Mouse (Mus musculus) hindbrain, postnatal 0 days (tissue): ENCODE results near the gene Fam234a. TPM values are rescaled to one million over a fixed set of nuclear protein-coding genes. Genes with fewer than 3 reads are reported as not detected.

Experiments
- ATAC-seq: fragments of 200-750 bp; cut with Nextera tagmentation; 2 replicates; pipeline ENCODE4 v1.8.0; 2017; ENCODE audit warnings: mild to moderate bottlenecking, moderate TSS enrichment, moderate library complexity
- DNase-seq: peaks from one replicate; pipeline ENCODE4 v3.0.0-alpha.2; 2015; ENCODE audit warnings: low spot score
- H3K27ac ChIP-seq: fragments of 300-500 bp; sonication (generic); 2 replicates; pipeline ENCODE4 v1.5.1; 2014; ENCODE audit warnings: mild to moderate bottlenecking
- H3K27me3 ChIP-seq: fragments of 300-500 bp; sonication (generic); 2 replicates; pipeline ENCODE4 v1.6.1; 2014; ENCODE audit warnings: low read length, mixed read lengths; ENCODE audit not compliant: insufficient read depth
- H3K36me3 ChIP-seq: fragments of 300-500 bp; sonication (generic); 2 replicates; pipeline ENCODE4 v1.6.1; 2014; ENCODE audit warnings: low read length, mixed read lengths; ENCODE audit not compliant: insufficient read depth
- H3K4me1 ChIP-seq: fragments of 300-500 bp; sonication (generic); 2 replicates; pipeline ENCODE4 v1.6.1; 2014; ENCODE audit warnings: antibody characterized with exemption, low read length, mixed read lengths; ENCODE audit not compliant: insufficient read depth
- H3K4me2 ChIP-seq: fragments of 300-500 bp; sonication (generic); 2 replicates; pipeline ENCODE4 v1.6.1; 2014; ENCODE audit warnings: low read depth, mild to moderate bottlenecking, low read length, moderate library complexity, mixed read lengths
- H3K4me3 ChIP-seq: fragments of 300-500 bp; sonication (generic); 2 replicates; pipeline ENCODE4 v1.5.1; 2014; ENCODE audit warnings: low read length
- H3K9ac ChIP-seq: fragments of 300-500 bp; sonication (generic); replicated peaks from 2 replicates; pipeline ENCODE4 v1.6.1; 2014; ENCODE audit warnings: mild to moderate bottlenecking, low read length, moderate library complexity, mixed read lengths
- H3K9me3 ChIP-seq: fragments of 300-500 bp; sonication (generic); 2 replicates; pipeline ENCODE4 v1.6.1; 2016; ENCODE audit warnings: low read length, mixed read lengths
- CTCF ChIP-seq: IDR thresholded peaks from 2 replicates; pipeline ENCODE4 v1.5.1; 2016; ENCODE audit warnings: antibody characterized with exemption, control low read depth, low read depth
- WGBS: fragments of 180-500 bp; shearing (Covaris S2); extraction: QIAGEN DNeasy Blood & Tissue Kit; methylation state at CpG from one replicate; pipeline ENCODE4 v1.1.7; 2014; 5-methylcytosine and 5-hydroxymethylcytosine counted together
- polyA plus RNA-seq: library from polyadenylated mRNA; unstranded; fragments of >200 nt; fragmentation: Nextera tagmentation; extraction: Ambion mirVana; gene quantifications from 2 replicates; pipeline ENCODE4 v1.2.1, GENCODE M21; 2015
- total RNA-seq: library from RNA; depleted of rRNA; stranded (reverse); fragments of >200 nt; gene quantifications from 2 replicates; pipeline ENCODE4 v1.2.3, GENCODE M21; 2014

Fam234a gene
- total and polyA plus RNA-seq, 2 experiments from 2014 or later = 37.5 to 42.4 TPM

- peak overlapping the region; percentile 96; the same call in 1 of the 2 replicates for H3K9ac ChIP-seq
- H3K27me3 ChIP-seq = no peaks in the 10 kb centered on the region
- peaks cover 10% of the 10 kb centered on the region for H3K4me1 ChIP-seq
- ATAC-seq = no peak
- no peak for DNase-seq
- peak overlapping the region; percentile 97 for H3K4me3 ChIP-seq
- no peak for TF ChIP-seq CTCF
- 54% methylated on average over 4 of the region's 4 CpGs for WGBS
- peaks cover 3% of the 10 kb centered on the region; the same call in 1 of the 2 replicates for H3K36me3 ChIP-seq
- no peaks in the 10 kb centered on the region for H3K9me3 ChIP-seq
- peak overlapping the region; percentile 88 for H3K4me2 ChIP-seq
- peak overlapping the region; percentile 99 for H3K27ac ChIP-seq
Observed at GRCm38 (mm10) chr17:26251886-26252538, 8.0 kb upstream of the Fam234a start.

- peak overlapping the region; percentile 75 for H3K4me2 ChIP-seq
- H3K27me3 ChIP-seq = no peaks in the 10 kb centered on the region
- H3K4me3 ChIP-seq = peak overlapping the region; percentile 57
- ATAC-seq = peak; percentile 36
- H3K27ac ChIP-seq = peak overlapping the region; percentile 74
- no peaks in the 10 kb centered on the region for H3K4me1 ChIP-seq
- no peaks in the 10 kb centered on the region for H3K36me3 ChIP-seq
- no peaks in the 10 kb centered on the region for H3K9me3 ChIP-seq
- peak; percentile 62 for DNase-seq
- peak overlapping the region; percentile 72 for H3K9ac ChIP-seq
- WGBS = under 1% methylated on average over 32 of the region's 32 CpGs
- TF ChIP-seq CTCF = peak; percentile 53
Observed at GRCm38 (mm10) chr17:26243471-26244100, 456 bp downstream of the Fam234a start.

- DNase-seq = no peak
- Histone ChIP-seq H3K4me1 (no peaks in the 10 kb centered on the region), H3K27ac (no peak overlapping the region), H3K4me3 (no peak overlapping the region), H3K9ac (no peak overlapping the region), H3K9me3 (no peaks in the 10 kb centered on the region), H3K36me3 (no peaks in the 10 kb centered on the region), H3K27me3 (no peaks in the 10 kb centered on the region), H3K4me2 (no peak overlapping the region)
- WGBS = 87% methylated on average over 6 of the region's 6 CpGs
- TF ChIP-seq CTCF = no peak
- no peak for ATAC-seq
Observed at GRCm38 (mm10) chr17:26240990-26241389, 3.1 kb downstream of the Fam234a start.

GRCm38 (mm10) chr17:26240120-26240790 is 3.8 kb downstream of the Fam234a start:
- ATAC-seq = no peak
- H3K4me3 ChIP-seq = no peak overlapping the region
- H3K4me2 ChIP-seq = no peak overlapping the region
- no peak overlapping the region for H3K27ac ChIP-seq
- H3K36me3 ChIP-seq = no peaks in the 10 kb centered on the region
- no peaks in the 10 kb centered on the region for H3K9me3 ChIP-seq
- TF ChIP-seq CTCF = no peak
- DNase-seq = no peak
- H3K9ac ChIP-seq = no peak overlapping the region
- H3K4me1 ChIP-seq = no peaks in the 10 kb centered on the region
- H3K27me3 ChIP-seq = no peaks in the 10 kb centered on the region
- 88% methylated on average over 6 of the region's 6 CpGs for WGBS

- no peaks in the 10 kb centered on the region for H3K36me3 ChIP-seq
- ATAC-seq (no peak), DNase-seq (no peak)
- no peak overlapping the region for H3K4me3 ChIP-seq
- no peaks in the 10 kb centered on the region for H3K9me3 ChIP-seq
- 63% methylated on average over 2 of the region's 2 CpGs for WGBS
- no peak for TF ChIP-seq CTCF
- no peaks in the 10 kb centered on the region for H3K4me1 ChIP-seq
- H3K4me2 ChIP-seq = no peak overlapping the region
- no peaks in the 10 kb centered on the region for H3K27me3 ChIP-seq
- H3K27ac ChIP-seq = no peak overlapping the region
- no peak overlapping the region for H3K9ac ChIP-seq
Observed at GRCm38 (mm10) chr17:26239551-26239950, 4.5 kb downstream of the Fam234a start.

GRCm38 (mm10) chr17:26237667-26238066 is 6.4 kb downstream of the Fam234a start:
- H3K36me3 ChIP-seq = no peaks in the 10 kb centered on the region
- H3K4me3 ChIP-seq = no peak overlapping the region
- WGBS = 88% methylated on average over 10 of the region's 10 CpGs
- ATAC-seq = no peak
- TF ChIP-seq CTCF = no peak
- no peak for DNase-seq
- H3K4me1 ChIP-seq = no peaks in the 10 kb centered on the region
- no peaks in the 10 kb centered on the region for H3K9me3 ChIP-seq
- H3K27me3 ChIP-seq = no peaks in the 10 kb centered on the region
- H3K9ac ChIP-seq = no peak overlapping the region
- H3K4me2 ChIP-seq = no peak overlapping the region
- no peak overlapping the region for H3K27ac ChIP-seq
